Mouse (Mus musculus) hematopoietic stem cell, adult 5-6 weeks (primary cell): Measurements from ENCODE around the gene Rad21l. TPM values are rescaled to one million over a fixed set of nuclear protein-coding genes. Genes with fewer than 3 reads are reported as not detected.

Experiments used
- total RNA-seq: library from RNA; stranded (forward); fragments of 172-1452, 232-1000 nt; gene quantifications from 2 replicates; pipeline ENCODE4 v1.2.3, GENCODE M21; 2017

Gene Rad21l
- total RNA-seq, 1 experiment from 2014 or later, result not detected

Other genes starting within 250 kb of the Rad21l start
- not detected in 2 replicates for gene 4921509C19Rik, start 192.4 kb downstream of the Rad21l start, total RNA-seq
- 133 and 152 TPM in 2 replicates for gene Nsfl1c, start 174.4 kb downstream of the Rad21l start, total RNA-seq
- gene Fkbp1a, start 126.0 kb downstream of the Rad21l start, total RNA-seq, result 33.6 and 41.1 TPM in 2 replicates
- gene Sdcbp2, start 95.9 kb downstream of the Rad21l start, total RNA-seq, result 0.63 TPM in 1 of 2 replicates, not detected in the other
- not detected in 2 replicates for gene Snph, start 35.9 kb downstream of the Rad21l start, total RNA-seq
- not detected in 2 replicates for gene Tmem74b, start 33.5 kb upstream of the Rad21l start, total RNA-seq
- gene Psmf1, start 75.7 kb upstream of the Rad21l start, total RNA-seq, result 15.6 and 16.4 TPM in 2 replicates
- not detected in 2 replicates for gene Rspo4, start 174.4 kb upstream of the Rad21l start, total RNA-seq
- gene Angpt4, start 242.7 kb upstream of the Rad21l start, total RNA-seq, result not detected in 2 replicates